Mouse (Mus musculus): ENCODE measurements around the gene Uncx. TPM values are rescaled to one million over a fixed set of nuclear protein-coding genes. Genes with fewer than 3 reads are reported as not detected.

Gene Uncx
- polyA plus RNA-seq, 1 experiment from 2014 or later: 66.8 TPM

GRCm38 (mm10) chr5:139512201-139512600 lies 31.1 kb upstream of the Uncx start:
- Histone ChIP-seq H3K9ac (ENCODE audit: low read depth, low read length) (no peak overlapping the region), H3K4me1 (replicated peaks; ENCODE audit: control insufficient read depth, insufficient read depth, low read length) (no peaks in the 10 kb centered on the region), H3K9me3 (ENCODE audit: control insufficient read depth, low read length) (no peaks in the 10 kb centered on the region), H3K4me3 (ENCODE audit: low read depth, low read length) (no peak overlapping the region), H3K27ac (ENCODE audit: low read depth, low read length) (no peak overlapping the region), H3K36me3 (ENCODE audit: control insufficient read depth, insufficient read depth, low read length) (no peaks in the 10 kb centered on the region), H3K27me3 (ENCODE audit: control insufficient read depth, insufficient read depth, low read length) (peaks cover 9% of the 10 kb centered on the region), H3K4me2 (replicated peaks; ENCODE audit: low read depth, low read length) (no peak overlapping the region)
- ATAC-seq (ENCODE audit: low FRiP score): no peak
- no peak for DNase-seq (ENCODE audit: low spot score)
- 89% methylated on average over 4 of the region's 4 CpGs for WGBS

- no peaks in the 10 kb centered on the region for H3K36me3 ChIP-seq (ENCODE audit: control insufficient read depth, insufficient read depth, low read length)
- DNase-seq (ENCODE audit: low spot score): no peak
- no peak overlapping the region for H3K27ac ChIP-seq (ENCODE audit: low read depth, low read length)
- H3K4me2 ChIP-seq (replicated peaks; ENCODE audit: low read depth, low read length): no peak overlapping the region
- H3K9ac ChIP-seq (ENCODE audit: low read depth, low read length): no peak overlapping the region
- no peak for ATAC-seq (ENCODE audit: low FRiP score)
- H3K4me3 ChIP-seq (ENCODE audit: low read depth, low read length): no peak overlapping the region
- no peaks in the 10 kb centered on the region for H3K9me3 ChIP-seq (ENCODE audit: control insufficient read depth, low read length)
- 0 out of 2 replicates have a peak, but pooled peaks cover 4% of the 10 kb centered on the region for H3K27me3 ChIP-seq (ENCODE audit: control insufficient read depth, insufficient read depth, low read length)
- 45% methylated on average over 11 of the region's 11 CpGs for WGBS
- no peaks in the 10 kb centered on the region for H3K4me1 ChIP-seq (replicated peaks; ENCODE audit: control insufficient read depth, insufficient read depth, low read length)
Observed at GRCm38 (mm10) chr5:139516281-139516680, 27.0 kb upstream of the Uncx start.

DNA sequence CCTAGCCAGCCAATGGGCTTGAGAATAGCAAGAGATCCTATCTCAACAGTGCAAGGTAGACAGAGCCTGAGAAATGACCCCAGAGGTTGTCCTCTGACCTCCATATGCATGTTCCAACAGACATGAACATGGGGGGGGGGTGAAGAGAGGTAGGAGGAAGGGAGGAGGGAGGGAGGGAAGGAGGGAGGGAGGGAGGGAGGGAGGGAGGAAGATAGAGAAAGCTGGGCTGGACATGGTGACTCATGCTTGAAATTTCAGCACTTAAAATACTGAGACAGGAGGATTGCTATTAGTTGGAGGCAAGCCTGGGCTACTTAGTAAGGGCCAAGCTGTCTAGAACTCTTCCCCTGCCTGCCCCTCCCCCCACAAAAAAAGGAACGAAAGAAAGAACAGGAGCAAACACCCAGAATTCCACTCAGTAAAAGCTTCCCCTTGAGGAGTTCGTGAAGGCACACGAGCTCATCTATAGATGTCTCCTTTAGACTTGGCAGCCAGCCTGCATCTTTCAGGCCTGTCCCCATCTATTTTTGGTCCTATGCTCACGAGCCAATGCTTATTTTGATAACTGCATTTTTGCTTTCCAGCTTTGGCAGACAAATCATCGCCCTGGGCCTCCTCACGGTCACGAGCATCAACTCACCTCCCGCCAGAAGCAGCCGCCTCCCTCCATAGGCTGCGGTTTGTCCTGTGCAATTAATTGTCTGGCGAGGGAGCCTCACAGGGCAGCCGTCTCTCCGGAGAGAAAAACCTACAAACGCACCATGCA lies 23.0 kb upstream of the Uncx start:
- Histone ChIP-seq H3K4me3 (ENCODE audit: low read depth, low read length) (no peak overlapping the region), H3K27ac (ENCODE audit: low read depth, low read length) (no peak overlapping the region), H3K4me1 (replicated peaks; ENCODE audit: control insufficient read depth, insufficient read depth, low read length) (no peaks in the 10 kb centered on the region), H3K4me2 (replicated peaks; ENCODE audit: low read depth, low read length) (no peak overlapping the region), H3K27me3 (ENCODE audit: control insufficient read depth, insufficient read depth, low read length) (peaks cover 7% of the 10 kb centered on the region; the same call in 1 of the 2 replicates), H3K36me3 (ENCODE audit: control insufficient read depth, insufficient read depth, low read length) (no peaks in the 10 kb centered on the region), H3K9me3 (ENCODE audit: control insufficient read depth, low read length) (no peaks in the 10 kb centered on the region), H3K9ac (ENCODE audit: low read depth, low read length) (no peak overlapping the region)
- WGBS: 56% methylated on average over 14 of the region's 14 CpGs
- no peak for ATAC-seq (ENCODE audit: low FRiP score)
- DNase-seq (ENCODE audit: low spot score): no peak

GRCm38 (mm10) chr5:139521987-139522386 lies 21.3 kb upstream of the Uncx start:
- Histone ChIP-seq H3K4me3 (ENCODE audit: low read depth, low read length) (no peak overlapping the region), H3K27me3 (ENCODE audit: control insufficient read depth, insufficient read depth, low read length) (peaks cover 16% of the 10 kb centered on the region)

DNA sequence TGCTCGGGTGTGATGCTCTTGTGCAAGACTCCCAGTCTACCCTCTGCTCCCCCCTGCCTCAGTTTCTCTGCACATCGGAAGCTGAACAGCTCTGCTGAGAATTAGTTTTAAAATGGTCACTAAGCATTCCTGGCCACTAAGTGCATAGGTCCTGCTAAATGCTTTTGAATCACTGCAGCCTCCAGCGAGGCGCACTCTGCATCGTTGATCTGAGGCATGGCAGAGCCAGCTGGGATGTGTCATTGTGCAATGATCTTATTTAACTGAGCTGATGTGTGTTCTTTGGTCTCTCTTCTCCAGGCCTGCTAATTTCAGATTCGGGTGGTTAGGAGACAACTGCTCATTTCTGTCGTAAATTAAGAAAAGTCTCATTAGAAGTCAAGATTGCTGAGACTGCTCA lies 14.4 kb upstream of the Uncx start:
- 75% methylated on average over 7 of the region's 7 CpGs for WGBS
- H3K27ac ChIP-seq (ENCODE audit: low read depth, low read length): no peak overlapping the region
- ATAC-seq (ENCODE audit: low FRiP score) (no peak), DNase-seq (ENCODE audit: low spot score) (no peak)
- no peak overlapping the region for H3K9ac ChIP-seq (ENCODE audit: low read depth, low read length)
- no peaks in the 10 kb centered on the region for H3K36me3 ChIP-seq (ENCODE audit: control insufficient read depth, insufficient read depth, low read length)
- H3K4me3 ChIP-seq (ENCODE audit: low read depth, low read length): no peak overlapping the region
- no peak overlapping the region for H3K4me2 ChIP-seq (replicated peaks; ENCODE audit: low read depth, low read length)
- no peaks in the 10 kb centered on the region for H3K4me1 ChIP-seq (replicated peaks; ENCODE audit: control insufficient read depth, insufficient read depth, low read length)
- no peaks in the 10 kb centered on the region for H3K9me3 ChIP-seq (ENCODE audit: control insufficient read depth, low read length)
- peaks cover 72% of the 10 kb centered on the region for H3K27me3 ChIP-seq (ENCODE audit: control insufficient read depth, insufficient read depth, low read length)

More at GRCm38 (mm10) chr5:139521987-139522386, 21.3 kb upstream of the Uncx start:
- Histone ChIP-seq H3K4me2 (replicated peaks; ENCODE audit: low read depth, low read length) (no peak overlapping the region), H3K36me3 (ENCODE audit: control insufficient read depth, insufficient read depth, low read length) (no peaks in the 10 kb centered on the region), H3K4me1 (replicated peaks; ENCODE audit: control insufficient read depth, insufficient read depth, low read length) (no peaks in the 10 kb centered on the region), H3K9me3 (ENCODE audit: control insufficient read depth, low read length) (no peaks in the 10 kb centered on the region), H3K27ac (ENCODE audit: low read depth, low read length) (no peak overlapping the region), H3K9ac (ENCODE audit: low read depth, low read length) (no peak overlapping the region)
- DNase-seq (ENCODE audit: low spot score): peak; percentile 31
- no peak for ATAC-seq (ENCODE audit: low FRiP score)
- 69% methylated on average over 10 of the region's 10 CpGs for WGBS

DNA sequence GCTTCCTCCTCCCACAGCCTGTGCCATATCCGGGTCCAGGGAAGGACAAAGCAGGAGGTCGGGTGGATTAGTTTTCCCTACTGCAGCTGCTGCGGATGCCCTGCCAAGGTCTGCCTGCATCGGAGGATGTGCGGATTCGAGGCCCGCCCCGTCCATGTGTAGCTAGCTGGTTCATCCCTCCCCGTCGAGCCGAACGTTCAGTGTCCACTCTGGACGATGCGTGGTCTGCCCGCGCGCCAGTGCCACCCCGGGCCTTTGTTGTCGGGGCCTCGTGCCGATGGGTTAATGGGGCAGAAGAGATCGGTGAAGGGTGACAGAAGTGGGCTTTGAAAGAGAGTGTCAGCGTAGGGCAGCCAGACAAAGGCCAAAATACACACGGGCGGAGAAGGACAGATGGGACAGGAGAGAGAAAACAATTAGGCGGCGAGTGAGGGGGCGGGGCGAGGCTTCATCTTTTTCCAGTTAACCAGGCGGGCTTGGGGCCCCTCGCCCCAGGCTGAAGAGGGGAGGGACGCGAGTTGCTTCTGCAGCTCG lies 7.8 kb upstream of the Uncx start:
- no peak overlapping the region for H3K9ac ChIP-seq (ENCODE audit: low read depth, low read length)
- no peaks in the 10 kb centered on the region for H3K36me3 ChIP-seq (ENCODE audit: control insufficient read depth, insufficient read depth, low read length)
- H3K27me3 ChIP-seq (ENCODE audit: control insufficient read depth, insufficient read depth, low read length): peaks cover 78% of the 10 kb centered on the region

GRCm38 (mm10) chr5:139536211-139536910 lies 6.9 kb upstream of the Uncx start:
- H3K9ac ChIP-seq (ENCODE audit: low read depth, low read length): no peak overlapping the region
- WGBS: under 1% methylated on average over 26 of the region's 26 CpGs
- peaks cover 81% of the 10 kb centered on the region for H3K27me3 ChIP-seq (ENCODE audit: control insufficient read depth, insufficient read depth, low read length)
- H3K36me3 ChIP-seq (ENCODE audit: control insufficient read depth, insufficient read depth, low read length): no peaks in the 10 kb centered on the region
- H3K4me1 ChIP-seq (replicated peaks; ENCODE audit: control insufficient read depth, insufficient read depth, low read length): peaks cover 6% of the 10 kb centered on the region
- ATAC-seq (ENCODE audit: low FRiP score): peak; percentile 41; the same call in 1 of the 2 replicates
- no peak overlapping the region for H3K4me2 ChIP-seq (replicated peaks; ENCODE audit: low read depth, low read length)
- peak overlapping the region; percentile 86 for H3K27ac ChIP-seq (ENCODE audit: low read depth, low read length)
- H3K9me3 ChIP-seq (ENCODE audit: control insufficient read depth, low read length): no peaks in the 10 kb centered on the region
- H3K4me3 ChIP-seq (ENCODE audit: low read depth, low read length): no peak overlapping the region
- DNase-seq (ENCODE audit: low spot score): peak; percentile 92

More for the DNA sequence above, 7.8 kb upstream of the Uncx start:
- Histone ChIP-seq H3K27ac (ENCODE audit: low read depth, low read length) (peak overlapping the region; percentile 86), H3K9me3 (ENCODE audit: control insufficient read depth, low read length) (no peaks in the 10 kb centered on the region), H3K4me2 (replicated peaks; ENCODE audit: low read depth, low read length) (peak overlapping the region; percentile 20; the same call in 1 of the 2 replicates), H3K4me1 (replicated peaks; ENCODE audit: control insufficient read depth, insufficient read depth, low read length) (peaks cover 6% of the 10 kb centered on the region), H3K4me3 (ENCODE audit: low read depth, low read length) (no peak overlapping the region)
- ATAC-seq (ENCODE audit: low FRiP score) (peak; percentile 86), DNase-seq (ENCODE audit: low spot score) (peak; percentile 86)
- WGBS: 1% methylated on average over 34 of the region's 34 CpGs

- Histone ChIP-seq H3K9ac (ENCODE audit: low read depth, low read length) (no peak overlapping the region), H3K27ac (ENCODE audit: low read depth, low read length) (peak overlapping the region; percentile 67), H3K9me3 (ENCODE audit: control insufficient read depth, low read length) (no peaks in the 10 kb centered on the region), H3K4me1 (replicated peaks; ENCODE audit: control insufficient read depth, insufficient read depth, low read length) (peaks cover 9% of the 10 kb centered on the region), H3K4me3 (ENCODE audit: low read depth, low read length) (no peak overlapping the region), H3K4me2 (replicated peaks; ENCODE audit: low read depth, low read length) (no peak overlapping the region), H3K36me3 (ENCODE audit: control insufficient read depth, insufficient read depth, low read length) (no peaks in the 10 kb centered on the region), H3K27me3 (ENCODE audit: control insufficient read depth, insufficient read depth, low read length) (peaks cover 82% of the 10 kb centered on the region)
- no peak for ATAC-seq (ENCODE audit: low FRiP score)
- 3% methylated on average over 18 of the region's 18 CpGs for whole genome bisulfite sequencing
- peak; percentile 60 for DNase-seq (ENCODE audit: low spot score)
Observed at GRCm38 (mm10) chr5:139536911-139537738, 6.2 kb upstream of the Uncx start.
